Mouse (Mus musculus) layer of hippocampus, adult 11-12 months (tissue): Measurements from ENCODE around the gene Bcl2l15.
"Not testable (repeated sequence)": the region's sequence is repeated elsewhere in the genome, so short reads cannot be mapped to it uniquely, and the experiment has no call there.

ENCODE experiments used
- DNase-seq: peaks from one replicate; pipeline ENCODE4 v3.0.0; 2022; ENCODE audit warnings: low spot score

Gene Bcl2l15

DNA sequence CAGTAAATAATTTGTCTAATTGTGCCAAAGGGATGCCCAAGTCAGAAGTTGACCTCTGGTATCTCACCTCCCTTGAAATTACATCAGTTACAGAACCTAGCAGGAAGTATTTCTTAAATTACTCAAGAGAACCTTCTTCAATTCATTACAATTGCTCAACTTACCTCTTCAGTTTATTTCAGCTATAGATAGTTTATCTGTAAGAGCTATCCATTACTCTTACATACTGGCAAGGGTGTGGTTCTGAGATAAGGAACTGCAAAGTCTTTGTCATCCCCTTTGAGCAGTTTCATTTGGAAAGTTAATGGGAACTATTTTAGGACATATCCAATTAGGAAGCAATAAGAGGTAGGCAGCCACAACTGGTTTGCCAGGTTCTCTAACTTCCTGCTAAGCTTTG, at the start of gene Bcl2l15:
Bcl2l15 (plus strand) TSS at position 176 of the 400 bp plus-strand sequence.
- DNase-seq, result no peak

DNA sequence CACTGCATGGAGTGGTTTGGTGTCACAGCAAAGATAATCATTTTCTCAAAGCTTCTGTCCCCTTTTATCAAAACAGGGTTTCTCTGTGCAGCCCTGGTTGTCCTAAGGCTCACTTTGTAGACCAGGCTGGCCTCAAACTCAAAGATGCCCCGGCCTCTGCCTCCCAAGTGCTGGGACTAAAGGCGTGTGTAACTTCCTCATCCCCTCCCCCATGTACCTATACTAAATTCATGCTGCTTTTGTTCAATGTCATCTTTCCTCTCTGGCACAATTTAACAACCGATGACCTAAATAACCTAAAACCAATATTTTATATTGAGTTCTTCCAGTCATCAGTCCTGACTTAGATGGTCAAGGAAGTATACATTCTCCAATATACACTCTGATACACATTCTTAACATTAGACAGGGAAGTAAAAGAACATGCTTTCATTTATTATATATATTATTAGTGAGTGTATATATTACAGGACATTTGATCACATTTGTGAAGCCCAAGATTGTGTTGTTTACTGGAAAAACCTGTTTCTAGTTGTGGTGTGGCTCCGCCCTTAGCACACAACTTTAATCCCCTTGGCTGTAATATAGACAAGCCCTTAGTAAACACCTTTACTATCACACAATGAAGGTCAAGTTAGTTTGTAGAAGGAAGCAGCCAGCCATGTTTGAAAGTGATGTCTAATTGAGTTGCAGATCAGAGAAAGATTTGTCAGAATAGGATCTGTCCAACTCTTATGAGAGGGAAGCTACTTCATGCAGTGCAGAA, 49.4 kb upstream of the Bcl2l15 start:
- DNase-seq, result no peak

- no peak for DNase-seq
Measured at GRCm38 (mm10) chr3:103787225-103787624, 45.2 kb upstream of the Bcl2l15 start.

DNA sequence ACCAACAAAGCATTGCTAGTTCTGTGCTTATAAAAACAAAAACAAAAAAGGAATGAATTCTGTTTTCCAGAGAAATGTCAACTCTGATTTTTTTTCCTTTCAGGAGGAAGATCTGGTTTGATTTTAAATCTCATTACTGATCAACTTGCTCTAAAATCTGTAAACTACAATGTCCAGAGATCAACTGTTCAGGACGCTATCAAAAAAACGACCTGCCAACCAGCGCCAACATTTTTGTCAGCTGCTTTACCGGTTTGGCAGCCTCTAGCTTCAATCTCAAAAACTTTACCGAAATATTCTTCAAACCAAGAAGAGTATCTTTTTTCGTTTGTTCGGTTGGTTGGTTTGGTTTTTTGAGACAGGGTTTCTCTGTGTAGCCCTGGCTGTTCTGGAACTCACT, 43.3 kb upstream of the Bcl2l15 start:
- no peak for DNase-seq

GRCm38 (mm10) chr3:103789891-103790345, 42.5 kb upstream of the Bcl2l15 start:
- DNase-seq, result no peak

DNA sequence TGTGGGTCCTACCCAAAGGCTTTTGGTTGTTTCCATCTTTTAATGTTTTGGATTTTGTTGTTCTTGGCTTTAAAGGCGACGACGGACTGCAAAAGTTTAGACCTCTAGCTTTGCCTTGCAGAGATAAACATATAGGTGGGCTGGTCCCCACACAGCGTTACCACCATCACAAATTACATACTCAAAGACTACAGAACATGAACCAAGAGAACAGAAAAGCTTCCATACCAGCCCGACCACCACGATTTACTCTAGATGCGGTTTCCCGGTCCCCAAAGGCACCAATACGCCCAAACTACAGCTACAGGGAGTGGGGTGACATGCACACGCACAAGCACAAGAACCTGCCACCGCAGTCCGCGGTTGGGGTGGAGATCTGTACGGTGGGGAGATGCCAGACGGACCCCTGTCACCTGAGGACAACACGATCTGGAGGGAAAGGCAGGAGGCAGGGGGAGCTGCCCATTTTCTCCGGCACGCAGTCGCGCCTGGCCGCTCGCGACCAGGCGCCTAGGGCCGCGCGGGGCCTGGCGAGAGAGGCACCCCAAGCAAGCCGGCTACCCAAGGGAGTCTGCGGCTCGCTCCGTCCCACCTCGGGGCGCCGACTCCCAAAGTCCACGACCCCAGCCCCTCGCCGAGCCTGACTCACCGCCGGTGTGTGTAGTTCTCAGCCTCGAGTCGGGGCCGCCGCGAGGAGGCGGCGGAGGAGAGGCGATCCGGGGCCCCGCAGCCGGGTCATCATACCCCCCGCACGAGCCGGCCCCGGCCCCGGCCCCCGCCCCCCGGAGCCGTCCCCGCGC, 41.9 kb upstream of the Bcl2l15 start:
- DNase-seq, result no peak

DNA sequence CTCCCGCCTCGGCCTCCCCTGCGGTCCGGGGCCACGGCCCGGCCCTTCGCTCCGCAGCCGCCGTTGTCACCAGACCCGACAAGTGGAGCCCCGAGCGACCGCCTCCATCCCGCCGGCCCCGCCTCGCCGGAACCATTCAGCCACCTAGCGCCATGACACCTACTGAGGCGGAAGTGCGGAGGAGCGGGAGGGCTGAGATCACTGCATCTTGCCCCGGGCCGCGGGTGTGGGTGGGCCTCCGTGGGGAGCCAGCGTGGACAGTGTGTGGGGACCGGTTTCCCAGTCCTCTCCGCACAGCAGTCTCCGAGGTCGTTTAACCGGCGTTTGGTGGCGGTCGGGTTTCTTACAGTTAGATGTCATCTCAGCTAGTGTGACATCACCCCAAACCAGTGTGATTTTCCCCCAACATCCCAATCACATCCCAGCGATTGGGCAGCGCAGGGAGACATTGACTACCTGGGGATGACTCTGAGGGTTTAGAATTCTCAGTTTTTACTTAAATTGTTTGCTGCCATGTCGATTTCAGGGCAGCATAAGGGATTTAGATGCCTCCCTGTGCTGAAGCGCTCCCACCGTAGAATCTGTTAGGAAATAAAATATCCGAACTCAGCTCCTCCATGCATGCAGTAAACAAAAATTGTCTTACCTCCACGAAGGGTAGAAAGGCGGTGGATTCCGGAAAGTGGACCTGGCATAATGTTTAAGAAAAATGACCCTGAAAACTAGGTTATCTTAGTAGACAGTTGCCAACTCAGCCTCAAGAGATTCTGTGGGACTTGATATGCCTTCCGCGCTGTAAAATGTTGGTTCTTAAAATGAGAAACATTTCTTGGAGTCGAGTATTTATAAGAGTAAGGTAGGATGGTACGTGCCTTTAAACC, 40.9 kb upstream of the Bcl2l15 start, which contains the start of gene Hipk1:
Hipk1 (minus strand) TSS at position 334 of the 881 bp plus-strand sequence.
- peak; percentile 95 for DNase-seq

DNA sequence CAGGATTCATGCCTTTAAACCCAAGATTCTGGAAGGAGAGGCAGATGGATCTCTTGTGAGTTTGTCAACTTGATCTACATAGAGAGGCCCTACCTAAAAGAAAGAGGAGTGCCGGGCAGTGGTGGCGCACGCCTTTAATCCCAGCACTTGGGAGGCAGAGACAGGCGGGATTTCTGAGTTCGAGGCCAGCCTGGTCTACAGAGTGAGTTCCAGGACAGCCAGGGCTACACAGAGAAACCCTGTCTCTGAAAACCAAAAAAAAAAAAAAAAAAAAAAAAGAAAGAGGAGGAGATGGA, 40.3 kb upstream of the Bcl2l15 start:
- not testable (repeated sequence) for DNase-seq

- no peak for DNase-seq
Measured at GRCm38 (mm10) chr3:103792566-103792965, 39.8 kb upstream of the Bcl2l15 start.

DNA sequence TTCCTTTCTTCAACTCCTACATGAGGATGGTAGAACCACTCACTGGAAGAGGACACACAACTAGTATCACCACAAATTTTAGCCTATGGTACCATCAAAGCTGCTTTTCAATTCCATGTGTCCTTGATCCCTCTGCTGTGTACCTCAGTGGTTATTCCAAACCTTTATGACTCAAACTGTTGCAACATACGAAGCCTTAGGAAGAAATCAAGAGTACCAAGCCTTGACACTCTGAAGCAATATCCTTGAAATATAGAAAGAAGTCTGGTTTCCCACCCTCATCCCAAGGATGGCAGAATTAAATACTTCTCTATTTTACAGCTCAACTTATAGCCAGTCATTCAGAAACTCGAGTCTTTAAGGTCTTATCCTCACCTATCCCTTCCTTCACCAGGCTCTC, 36.0 kb upstream of the Bcl2l15 start:
- DNase-seq, result no peak

- no peak for DNase-seq
Measured at GRCm38 (mm10) chr3:103799507-103799906, 32.9 kb upstream of the Bcl2l15 start.

GRCm38 (mm10) chr3:103801631-103802531, 30.5 kb upstream of the Bcl2l15 start:
- DNase-seq, result peak; percentile 82

GRCm38 (mm10) chr3:103802861-103803260, 29.5 kb upstream of the Bcl2l15 start:
- peak; percentile 16 for DNase-seq

DNA sequence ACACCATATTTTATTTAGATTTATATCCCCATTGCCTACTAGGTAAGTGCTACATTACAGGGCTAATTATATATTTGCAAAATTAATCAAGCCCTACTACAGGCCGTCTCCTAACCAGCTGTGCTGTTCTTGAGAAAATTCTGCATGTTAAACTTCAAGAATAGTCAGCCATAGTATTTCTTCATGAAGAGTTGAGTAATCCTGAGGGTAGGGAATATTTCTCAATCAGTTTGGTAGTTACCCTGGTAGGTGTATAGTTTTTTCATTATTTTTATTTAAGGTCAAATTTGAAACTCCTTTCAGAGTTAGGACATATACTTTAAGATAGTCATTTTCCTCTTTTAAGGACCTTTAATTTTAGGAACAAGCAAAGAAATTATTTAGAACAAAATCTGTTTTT, 26.7 kb upstream of the Bcl2l15 start:
- no peak for DNase-seq

GRCm38 (mm10) chr3:103808891-103809798, 23.3 kb upstream of the Bcl2l15 start, which contains the start of the genes Dclre1b, Ap4b1 and Gm43064:
Dclre1b (minus strand) TSS chr3:103809444.
Ap4b1 (plus strand) TSS chr3:103809520.
Gm43064 (plus strand) TSS chr3:103809573.
- peak; percentile 92 for DNase-seq

DNA sequence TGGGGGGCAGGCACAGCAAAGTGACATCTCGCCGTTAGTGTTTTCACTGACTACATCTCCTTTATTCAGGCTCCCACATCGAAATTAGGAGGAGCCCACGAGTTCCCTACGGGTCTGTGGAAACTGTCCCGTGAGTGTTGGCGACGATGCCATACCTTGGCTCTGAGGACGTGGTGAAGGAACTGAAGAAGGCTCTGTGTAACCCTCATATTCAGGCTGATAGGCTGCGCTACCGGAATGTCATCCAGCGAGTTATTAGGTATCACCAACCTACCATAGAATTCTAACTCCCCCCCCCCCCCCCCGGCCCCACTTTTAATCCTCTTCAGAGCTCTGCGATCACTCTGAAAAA, 22.6 kb upstream of the Bcl2l15 start:
- DNase-seq, result no peak

DNA sequence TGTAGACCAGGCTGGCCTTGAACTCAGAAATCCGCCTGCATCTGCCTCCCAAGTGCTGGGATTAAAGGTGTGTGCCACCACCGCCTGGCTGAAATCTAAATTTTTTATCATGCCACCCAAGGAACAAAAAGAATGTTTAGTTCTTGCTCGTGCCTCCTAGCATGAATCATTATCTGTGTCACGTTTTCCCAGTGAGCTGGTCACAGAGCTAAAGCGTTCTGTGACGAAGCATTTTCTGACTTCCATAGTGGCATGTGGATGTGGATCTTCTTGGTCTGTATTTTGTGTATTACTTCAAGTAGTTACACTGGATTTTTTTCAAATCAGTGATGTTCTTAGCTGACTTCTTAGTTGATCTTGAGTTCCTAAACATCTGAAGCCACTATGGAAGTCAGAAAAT, 21.4 kb upstream of the Bcl2l15 start:
- no peak for DNase-seq

GRCm38 (mm10) chr3:103827548-103827947, 4.9 kb upstream of the Bcl2l15 start:
- DNase-seq, result no peak

GRCm38 (mm10) chr3:103829036-103829435, 3.4 kb upstream of the Bcl2l15 start:
- no peak for DNase-seq

GRCm38 (mm10) chr3:103830681-103831080, 1.7 kb upstream of the Bcl2l15 start:
- not testable (repeated sequence) for DNase-seq
